Mouse (Mus musculus): ENCODE measurements at regions not wholly inside any gene's neighbourhood (a gene's known extent, or its start where the extent isn't known, plus 50 kb on each side); places are given as distances from the start of the nearest gene placed in this dataset.

DNA sequence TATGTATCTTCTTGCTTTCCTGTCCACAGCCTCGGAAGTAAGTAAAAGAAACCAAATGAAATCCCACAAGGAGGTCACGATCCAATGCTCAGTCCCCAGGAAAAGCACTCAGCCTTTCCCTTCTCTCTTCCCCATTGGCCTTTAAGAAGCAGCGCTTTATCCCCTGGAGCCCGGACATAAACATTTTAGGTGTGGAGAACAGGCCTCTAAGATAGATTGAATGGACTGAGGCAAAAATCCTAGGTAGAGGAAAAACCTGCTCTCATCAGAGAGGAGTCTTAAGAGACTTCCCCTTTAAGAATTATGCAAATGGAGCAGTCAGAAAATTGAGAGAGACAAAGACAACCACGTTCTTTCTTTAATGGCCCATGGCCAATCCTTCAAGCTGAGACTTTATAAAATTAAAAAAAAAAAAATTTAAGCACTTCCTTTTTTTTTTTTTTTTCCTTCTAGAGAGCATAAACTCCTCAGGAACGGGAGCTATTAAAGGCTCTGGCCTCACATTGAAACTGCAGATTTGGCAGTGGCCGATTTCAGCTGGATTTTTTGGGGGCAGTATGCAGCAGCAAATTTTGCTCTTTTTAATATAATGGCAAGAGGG is 1020.5 kb downstream of the 9330182O14Rik start:
- no peak for DNase-seq (ENCODE audit: low read depth, low spot score)

DNA sequence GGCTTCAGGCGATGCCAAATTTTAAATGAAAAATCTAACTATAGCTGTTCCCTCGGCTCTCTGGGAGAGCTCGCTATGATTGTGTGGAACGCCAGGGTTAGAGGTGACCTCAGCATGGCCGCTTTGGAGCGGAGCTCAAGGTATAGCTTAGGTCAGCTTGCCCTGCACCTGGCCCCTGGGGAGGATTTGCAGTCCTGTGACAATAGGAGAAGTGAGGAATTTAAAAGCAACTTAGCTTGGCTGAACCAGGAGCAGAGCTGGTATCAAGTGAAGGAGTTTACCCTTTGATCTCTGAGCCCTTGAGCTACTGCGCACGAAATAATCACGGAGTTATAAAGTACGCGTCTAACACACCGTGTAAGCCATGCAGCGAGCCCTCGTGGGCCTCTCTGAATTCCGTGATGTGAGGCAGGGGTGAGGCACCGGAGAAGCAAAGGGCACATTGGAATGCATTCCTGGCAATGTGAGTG is 1021.0 kb downstream of the 9330182O14Rik start:
- no peak for DNase-seq (ENCODE audit: low read depth, low spot score)

DNA sequence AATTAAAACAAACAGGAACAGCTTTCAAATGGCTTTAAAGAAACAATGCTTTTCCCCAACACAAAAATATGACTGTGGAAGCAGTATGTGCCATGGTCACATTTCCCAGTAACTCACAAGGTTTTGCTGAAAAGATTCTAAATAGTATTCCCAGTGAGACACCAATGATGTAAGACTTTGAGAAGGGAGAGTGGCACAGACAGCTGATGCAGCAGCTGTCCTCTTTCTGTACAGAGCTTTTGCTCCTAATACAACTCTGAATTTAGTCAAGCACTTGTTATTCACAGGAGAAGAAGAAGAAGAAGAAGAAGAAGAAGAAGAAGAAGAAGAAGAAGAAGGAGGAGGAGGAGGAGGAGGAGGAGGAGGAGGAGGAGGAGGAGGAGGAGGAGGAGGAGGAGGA is 1023.6 kb downstream of the 9330182O14Rik start:
- no peak for DNase-seq (ENCODE audit: low read depth, low spot score)

DNA sequence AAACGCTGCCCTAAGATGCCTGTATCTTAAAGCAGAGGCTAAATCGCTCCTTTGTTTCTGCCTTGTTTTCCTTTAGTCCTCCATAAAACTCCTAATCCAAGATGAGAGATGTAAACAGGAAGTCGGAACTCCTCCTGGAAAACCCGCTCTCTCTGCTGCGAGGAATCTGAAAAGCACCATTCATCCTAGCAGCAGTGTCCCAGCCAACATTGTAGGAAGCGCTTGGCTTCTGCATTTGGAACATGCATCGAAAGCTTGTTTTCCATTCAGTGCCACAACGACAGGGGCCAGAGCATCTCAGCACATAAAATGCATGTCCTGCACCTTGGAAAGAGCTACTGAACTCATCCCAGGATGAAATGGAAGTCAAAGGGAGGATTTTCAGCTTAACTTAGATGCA is 1028.1 kb downstream of the 9330182O14Rik start:
- DNase-seq (ENCODE audit: low read depth, low spot score): no peak

DNA sequence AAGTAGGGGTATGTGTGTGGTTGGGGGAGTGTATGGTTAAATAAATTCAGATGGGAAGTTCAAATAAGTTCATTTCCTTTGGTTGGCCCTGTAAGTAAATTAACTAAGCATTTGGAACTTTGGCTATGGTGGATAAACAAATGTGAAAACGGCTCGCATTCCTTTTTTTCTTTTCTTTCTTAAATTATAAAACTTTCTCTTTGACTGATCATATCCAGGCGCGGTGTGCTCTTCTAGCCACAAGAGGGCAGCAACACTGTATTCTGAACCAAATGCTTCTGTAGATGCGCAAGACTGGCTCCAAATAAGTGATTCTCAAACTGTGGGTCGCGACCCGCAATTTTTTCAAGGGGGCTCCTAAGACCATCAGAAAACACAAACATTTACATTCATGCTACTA is 1028.6 kb downstream of the 9330182O14Rik start:
- peak; percentile 59 for DNase-seq (ENCODE audit: low read depth, low spot score)

DNA sequence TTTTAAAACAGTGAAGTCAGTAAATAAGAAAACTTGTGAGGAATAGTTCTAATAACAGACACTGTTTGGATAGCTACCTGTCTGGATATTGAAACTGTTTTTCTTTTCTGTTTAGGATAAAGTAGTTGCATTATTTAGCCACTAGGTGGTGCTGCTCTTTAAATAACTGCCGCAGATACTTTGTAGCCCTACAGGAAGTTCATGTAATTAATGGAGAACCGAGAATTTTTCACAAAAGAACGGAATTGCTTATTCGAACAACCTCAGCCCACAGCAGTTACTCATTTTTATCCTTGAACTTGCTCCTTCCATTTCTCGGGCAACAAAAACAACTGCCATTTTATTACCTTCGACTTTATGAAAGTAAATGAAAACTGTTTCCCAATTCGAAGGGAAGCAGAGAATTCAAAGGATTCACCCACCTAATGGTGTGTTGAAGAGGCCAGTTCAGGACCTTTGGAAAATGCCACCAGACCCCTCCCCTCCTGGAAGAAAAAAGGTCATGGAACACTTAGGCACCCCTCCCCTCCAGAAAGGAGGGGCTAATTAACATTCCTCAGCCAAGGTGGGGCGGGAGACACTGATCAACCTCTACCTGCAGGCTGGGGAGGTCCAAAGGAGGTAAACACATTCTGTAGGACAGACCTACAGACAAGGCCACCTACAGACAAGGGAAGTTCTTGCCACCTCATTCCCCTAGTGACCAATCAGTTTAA is 1029.6 kb downstream of the 9330182O14Rik start:
- DNase-seq (ENCODE audit: low read depth, low spot score): peak; percentile 60

DNA sequence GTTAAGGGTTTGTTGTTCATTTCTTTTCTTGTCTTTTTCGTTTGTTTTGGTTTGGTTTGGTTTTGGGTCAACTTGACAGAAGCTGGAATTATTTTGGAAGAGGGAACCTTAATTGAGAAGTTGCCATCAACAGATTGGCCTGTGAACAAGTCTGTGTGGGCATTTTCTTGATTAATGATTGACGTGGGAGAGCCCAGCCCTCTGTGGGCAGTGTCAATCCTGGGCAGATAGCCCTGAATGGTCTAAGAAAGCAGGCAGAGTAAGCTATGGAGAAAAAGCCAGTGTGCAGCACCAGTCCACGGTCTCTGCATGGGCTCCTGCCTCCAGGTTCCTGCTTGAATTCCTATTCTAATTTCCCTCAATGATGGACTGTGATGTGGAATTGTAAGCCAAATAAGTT is 1031.4 kb downstream of the 9330182O14Rik start:
- DNase-seq (ENCODE audit: low read depth, low spot score): no peak

DNA sequence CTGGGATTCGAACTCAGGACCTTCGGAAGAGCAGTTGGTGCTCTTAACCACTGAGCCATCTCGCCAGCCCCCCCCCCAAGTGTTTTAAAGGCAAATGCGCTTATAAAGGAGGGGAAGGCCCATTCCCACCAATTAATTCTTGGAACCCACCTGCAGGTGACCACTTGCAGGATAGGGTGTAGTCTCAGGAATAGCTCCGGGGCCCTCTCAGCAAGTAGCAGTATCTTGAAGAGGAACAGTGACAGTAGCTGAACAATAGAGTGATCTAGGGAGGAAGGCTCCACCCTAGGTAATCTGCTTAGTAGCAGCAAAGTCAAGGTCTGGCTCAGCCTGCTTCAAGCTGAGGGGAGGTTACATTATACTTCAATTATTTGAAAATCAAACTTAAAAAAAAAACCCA is 1056.6 kb downstream of the 9330182O14Rik start:
- DNase-seq (ENCODE audit: low read depth, low spot score): no peak

DNA sequence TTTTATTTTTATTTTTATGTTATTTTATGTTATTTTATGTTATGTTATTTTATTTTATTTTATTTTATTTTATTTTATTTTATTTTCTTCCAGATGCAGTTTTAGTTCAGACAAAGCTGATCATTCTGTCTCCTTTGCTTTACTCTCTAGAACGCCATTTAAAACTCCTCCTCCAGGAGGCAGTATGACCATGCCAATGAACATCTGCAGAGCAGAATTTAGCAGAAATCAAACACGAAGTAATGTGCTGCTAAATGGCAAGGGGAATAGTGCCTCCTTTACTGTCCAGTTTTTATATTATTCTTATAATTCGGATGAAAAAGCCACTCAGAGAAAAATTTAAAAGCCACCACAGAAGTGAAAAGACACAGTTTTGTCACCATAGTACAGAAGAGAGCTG is 1059.1 kb downstream of the 9330182O14Rik start:
- no peak for DNase-seq (ENCODE audit: low read depth, low spot score)

DNA sequence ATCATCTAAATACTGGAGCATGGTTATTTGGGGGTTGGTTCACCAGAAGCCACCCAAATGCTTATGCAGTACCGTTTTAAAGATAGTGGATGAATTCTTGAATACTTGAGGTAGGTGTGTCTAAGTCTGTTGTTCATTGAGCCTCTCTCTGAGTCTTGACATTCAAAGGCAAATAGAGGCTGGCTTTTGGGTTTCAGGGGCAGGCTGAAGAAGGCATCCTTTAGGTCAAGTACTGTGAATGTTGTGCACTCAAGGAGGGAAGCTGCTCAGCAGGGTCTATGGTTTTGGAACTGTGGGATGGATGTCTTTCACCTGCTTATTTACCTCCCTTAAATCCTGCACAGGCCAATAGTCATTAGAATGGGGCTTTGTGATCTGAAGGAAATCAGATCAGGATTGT is 1089.6 kb downstream of the 9330182O14Rik start:
- DNase-seq (ENCODE audit: low read depth, low spot score): no peak

DNA sequence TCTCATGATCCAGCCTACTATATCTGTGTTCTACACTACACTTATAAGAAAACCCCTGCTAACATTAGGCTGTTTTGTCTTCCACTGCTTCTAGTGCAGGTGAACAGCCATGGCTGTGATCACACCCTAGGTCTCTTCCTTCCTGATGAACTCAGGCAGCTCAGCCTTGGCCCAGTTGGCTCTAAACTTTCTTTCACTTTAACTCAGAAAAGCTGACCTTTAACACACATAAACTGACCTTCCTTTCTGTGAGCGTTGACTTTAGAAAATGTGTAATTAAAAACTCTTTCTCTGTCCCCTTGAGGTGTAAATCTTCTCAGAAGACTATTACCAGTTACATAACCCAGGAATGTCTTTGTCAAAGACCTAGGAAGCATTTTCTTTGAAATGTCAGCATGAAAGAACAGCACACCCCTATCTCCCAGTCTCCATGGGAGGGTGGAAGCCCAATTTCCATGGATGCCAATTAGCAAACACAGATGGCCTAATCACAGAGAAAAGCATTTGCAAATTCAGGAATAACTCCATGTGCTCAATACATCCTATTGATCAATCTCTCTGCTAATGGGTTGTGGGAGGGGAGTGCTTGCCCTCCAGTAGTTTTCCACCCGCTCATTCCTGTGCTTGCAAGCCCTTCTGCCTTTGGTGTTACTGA is 1098.4 kb downstream of the 9330182O14Rik start:
- DNase-seq (ENCODE audit: low read depth, low spot score): no peak

All from A20 (cell line).